Mouse (Mus musculus) layer of hippocampus, adult 9-10 months (tissue): Measurements from ENCODE around the gene Mctp1.

Experiments
- DNase-seq: peaks from one replicate; pipeline ENCODE4 v3.0.0; 2022; ENCODE audit warnings: low spot score

Mctp1 gene

DNA sequence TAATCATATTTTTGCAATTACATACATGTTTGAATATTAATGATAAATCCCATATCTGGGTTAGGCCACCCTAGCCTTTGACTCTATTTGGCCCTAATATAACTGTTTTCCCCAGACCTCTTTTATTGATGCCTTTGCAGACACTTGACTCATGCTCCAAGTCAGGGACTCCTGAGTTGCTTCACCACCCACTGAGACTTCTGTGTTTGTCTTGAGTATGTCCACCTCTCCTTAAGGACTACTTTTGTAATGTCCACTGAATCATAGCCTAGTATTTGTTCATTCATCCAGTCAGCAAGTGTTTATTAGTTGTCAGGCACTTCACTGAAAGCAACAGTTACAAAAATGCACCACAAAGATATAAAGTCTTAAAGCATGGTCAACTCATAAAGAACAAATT, 235.8 kb downstream of the Mctp1 start:
- DNase-seq, result no peak

GRCm38 (mm10) chr13:76620525-76620924, 236.2 kb downstream of the Mctp1 start:
- DNase-seq, result no peak

DNA sequence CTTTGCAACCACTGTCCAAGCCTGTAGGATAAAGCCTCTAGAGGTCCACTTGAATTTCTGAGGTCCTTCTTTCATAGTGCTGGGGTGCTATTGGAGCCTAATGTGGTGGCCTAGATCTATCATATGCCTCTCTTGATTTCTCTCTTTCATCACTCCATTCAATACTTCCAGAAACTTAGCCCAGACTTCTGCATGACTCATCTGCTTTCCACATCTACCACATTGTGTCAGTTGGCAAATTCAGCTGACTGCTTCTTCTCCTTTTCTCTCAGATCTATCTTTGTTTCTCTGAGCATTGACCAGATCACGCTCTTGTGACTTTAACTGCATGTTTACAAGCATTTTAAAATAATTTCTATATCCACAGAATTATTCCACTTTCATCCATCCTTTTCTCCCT, 249.4 kb downstream of the Mctp1 start:
- DNase-seq, result no peak

- DNase-seq, result no peak
These were observed 253.9 kb downstream of the Mctp1 start for GRCm38 (mm10) chr13:76638282-76638681.

DNA sequence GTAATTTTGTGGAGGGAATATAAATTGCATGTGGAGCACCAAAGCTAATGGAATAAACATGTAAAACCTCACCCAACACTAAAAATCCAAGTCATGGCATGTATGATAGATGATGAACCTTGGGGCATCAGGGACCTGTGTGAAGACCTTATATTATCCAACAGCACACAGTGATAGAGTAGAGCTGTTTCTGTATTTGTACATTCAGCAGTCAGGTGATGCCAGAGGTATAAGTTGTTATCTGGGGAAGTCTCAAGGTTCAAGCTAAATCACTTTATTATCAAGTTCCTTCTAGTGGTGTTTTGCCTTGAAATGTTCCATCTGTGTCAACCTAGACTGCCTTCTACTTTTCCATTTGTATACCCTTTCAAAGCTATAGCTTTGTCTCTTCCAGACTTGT, 275.2 kb downstream of the Mctp1 start:
- DNase-seq, result no peak

DNA sequence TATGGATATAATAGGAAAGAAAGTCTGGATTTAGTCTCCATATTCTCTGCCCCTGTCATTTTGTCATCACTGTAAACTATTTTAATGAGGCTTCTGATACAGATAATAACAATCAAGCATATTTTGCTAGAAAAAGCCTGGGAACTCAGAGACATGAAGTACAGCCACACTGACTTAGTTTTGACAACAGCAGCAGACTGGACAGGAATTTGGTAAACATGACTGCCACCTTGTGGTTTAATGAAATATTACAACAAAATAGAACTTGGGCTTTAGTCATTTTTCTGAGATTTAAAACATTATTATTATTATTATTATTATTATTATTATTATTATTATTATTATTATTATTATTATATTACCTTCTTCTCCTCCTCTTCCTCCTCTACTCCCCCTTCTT, 297.0 kb downstream of the Mctp1 start:
- peak; percentile 36 for DNase-seq

DNA sequence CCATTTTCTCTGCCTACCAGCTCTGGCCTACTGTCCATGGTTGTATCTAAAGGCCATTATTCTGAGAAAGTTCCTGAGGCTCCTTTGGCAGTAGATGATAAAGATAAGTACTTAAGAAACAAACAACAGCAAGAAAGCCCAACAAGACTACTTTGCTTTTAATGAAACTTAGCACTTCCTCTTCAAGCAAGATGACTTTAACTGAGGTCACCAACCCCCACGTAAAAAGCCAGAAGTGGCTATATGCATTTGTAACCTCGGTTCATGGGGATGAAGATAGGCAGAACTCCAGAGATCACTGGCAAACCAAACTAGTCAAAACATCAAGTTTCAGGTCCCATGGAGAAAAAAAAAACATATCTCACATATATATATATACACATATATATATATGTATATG, 305.0 kb downstream of the Mctp1 start:
- DNase-seq, result no peak

DNA sequence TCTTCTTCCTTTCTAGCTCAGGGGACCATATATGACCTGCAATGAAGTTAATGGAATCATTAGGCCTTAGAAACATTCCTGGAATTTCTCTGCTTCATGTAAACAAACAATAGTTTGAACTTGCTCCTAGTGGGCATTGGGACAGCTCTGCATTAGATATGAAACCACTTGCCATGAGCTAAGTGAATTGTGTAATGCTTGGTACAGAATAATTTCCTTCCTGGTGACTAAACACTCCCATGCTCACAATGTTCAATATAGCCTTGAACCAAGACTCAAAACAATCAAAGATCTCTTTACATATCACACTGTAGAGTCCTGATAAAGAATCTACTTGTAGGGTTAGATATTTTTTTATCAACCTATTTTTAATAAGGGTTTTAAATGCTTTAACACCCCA, 305.8 kb downstream of the Mctp1 start:
- no peak for DNase-seq

DNA sequence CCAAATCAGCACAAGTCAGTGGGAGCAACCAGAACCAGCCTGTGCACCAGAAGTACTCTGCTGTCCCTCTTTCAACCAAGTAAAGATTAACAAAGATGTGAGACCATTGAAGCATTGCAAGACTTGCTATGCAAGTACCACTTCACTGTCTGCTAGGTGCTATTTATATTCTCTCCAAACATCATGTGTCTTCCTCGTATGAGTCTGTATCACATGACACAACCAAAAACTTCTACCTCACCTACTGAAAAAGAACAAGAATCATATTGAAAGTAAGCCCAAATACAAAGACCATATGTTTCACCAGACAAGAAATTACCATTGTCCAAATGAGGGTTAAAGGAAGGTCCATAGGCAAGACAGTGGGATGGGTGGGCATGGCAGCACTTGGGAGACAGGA, 306.4 kb downstream of the Mctp1 start:
- no peak for DNase-seq

- DNase-seq, result no peak
These were observed 349.7 kb downstream of the Mctp1 start for GRCm38 (mm10) chr13:76734013-76734412.

GRCm38 (mm10) chr13:76750663-76751429, 366.5 kb downstream of the Mctp1 start:
- no peak for DNase-seq

DNA sequence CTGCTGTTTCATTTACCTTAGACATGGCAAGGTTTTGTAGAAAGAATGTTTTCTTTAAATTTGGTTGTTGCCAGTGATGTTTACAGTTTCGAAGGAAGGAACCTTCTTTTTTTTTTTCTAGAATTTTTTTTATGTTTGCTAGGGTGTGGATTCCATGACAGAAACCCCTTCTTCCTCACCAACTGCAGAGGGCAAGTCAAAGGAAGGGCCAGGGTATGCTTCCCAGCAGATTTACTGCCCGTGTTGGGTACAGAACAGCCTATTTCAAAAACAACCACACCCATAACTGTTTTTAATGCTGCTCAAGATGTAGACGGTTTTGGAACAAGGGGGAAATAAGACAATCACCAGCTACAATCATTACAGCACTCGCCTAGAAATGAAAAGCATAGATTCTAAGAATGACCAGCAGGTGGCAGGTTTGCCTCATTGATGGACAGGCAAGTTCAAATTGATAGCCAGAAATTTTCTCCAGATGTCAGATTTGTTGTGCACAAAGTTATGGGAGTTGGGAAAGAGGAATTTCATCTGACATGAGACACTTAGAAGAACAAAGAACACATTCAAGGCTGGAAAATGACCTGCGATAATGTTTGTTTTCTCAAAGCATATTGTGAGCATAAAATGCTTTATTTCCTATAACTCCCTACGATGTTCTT, 375.6 kb downstream of the Mctp1 start:
- peak; percentile 47 for DNase-seq

GRCm38 (mm10) chr13:76799662-76800061, 415.3 kb downstream of the Mctp1 start:
- DNase-seq, result no peak

- no peak for DNase-seq
These were observed 416.8 kb downstream of the Mctp1 start for GRCm38 (mm10) chr13:76801126-76801632.

DNA sequence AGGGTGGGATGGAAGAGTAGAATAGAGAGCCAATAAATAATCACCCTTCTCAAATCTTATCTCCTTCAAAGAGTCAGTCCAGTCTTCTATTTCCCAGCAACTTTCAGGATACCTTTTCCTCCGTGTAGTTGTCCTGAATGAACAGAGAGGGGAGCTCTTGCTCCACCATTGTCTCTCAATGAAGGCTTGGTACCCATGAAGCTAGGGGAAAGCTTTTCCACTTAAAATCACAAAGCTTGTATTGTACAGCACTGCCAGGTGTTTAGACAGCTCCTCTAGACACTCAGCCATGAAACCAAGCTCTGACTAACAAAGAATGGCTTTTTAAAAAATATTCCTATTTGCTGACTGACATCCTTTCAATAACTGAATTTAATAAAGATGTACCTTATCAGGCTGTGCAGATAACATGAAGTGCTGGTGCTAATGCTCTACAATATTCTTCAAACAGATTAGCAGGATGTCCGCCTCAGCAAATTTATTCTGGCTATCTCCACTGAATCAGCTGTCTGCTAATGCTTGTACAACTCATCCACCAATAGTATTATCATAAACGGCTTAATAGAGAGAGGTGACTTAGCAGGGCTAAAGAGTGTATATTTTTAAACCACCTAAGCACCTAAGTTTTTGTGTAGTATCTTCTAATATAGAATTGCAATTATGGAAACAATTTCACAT, 417.9 kb downstream of the Mctp1 start:
- DNase-seq, result peak; percentile 29

- DNase-seq, result no peak
These were observed 418.6 kb downstream of the Mctp1 start for GRCm38 (mm10) chr13:76802926-76803325.

DNA sequence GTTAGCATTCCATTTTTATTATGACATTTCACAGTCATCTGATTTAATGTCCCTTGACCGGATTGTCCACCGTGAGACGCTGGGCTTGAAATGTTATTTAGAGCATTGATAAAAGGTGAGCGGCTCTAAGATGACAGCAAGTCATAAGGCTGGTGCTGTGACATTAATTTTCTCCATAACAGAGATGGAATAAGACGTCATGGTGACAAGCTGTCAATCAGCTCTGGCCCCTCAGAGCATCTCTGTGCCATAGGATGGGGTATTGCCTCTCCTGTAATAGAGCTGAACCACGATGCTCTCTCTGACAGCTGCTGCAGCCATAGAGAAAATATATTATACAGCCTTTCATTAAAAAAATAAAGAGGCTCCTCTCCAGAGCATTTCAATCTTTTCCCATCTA, 419.5 kb downstream of the Mctp1 start:
- DNase-seq, result no peak

DNA sequence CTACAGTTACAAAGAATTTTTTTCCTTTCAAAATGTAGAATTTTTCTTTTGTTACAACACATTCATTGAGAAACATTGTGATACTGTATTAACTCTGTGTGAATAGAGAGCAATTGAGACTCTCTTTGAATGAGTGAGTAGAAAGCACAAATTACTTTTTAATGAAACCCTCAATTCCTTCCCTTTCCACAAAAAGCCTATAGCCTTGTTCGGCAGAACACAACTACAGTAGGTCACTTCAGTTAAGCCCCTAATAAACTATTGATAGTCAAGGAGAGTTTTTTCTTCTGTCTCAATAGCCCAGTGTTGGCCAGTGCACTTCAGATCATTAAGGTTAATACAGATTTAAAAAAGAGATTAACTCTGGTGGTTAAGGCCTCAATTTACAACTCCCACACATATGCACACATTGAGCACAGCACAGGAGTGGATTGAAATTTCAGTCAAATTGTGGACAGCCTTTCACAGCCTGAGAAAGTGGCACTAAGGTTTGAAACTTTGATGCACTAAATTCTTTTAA, 424.6 kb downstream of the Mctp1 start:
- DNase-seq, result no peak

- DNase-seq, result no peak
These were observed 425.5 kb downstream of the Mctp1 start for GRCm38 (mm10) chr13:76809802-76810201.

GRCm38 (mm10) chr13:76810496-76810939, 426.2 kb downstream of the Mctp1 start:
- DNase-seq, result no peak

DNA sequence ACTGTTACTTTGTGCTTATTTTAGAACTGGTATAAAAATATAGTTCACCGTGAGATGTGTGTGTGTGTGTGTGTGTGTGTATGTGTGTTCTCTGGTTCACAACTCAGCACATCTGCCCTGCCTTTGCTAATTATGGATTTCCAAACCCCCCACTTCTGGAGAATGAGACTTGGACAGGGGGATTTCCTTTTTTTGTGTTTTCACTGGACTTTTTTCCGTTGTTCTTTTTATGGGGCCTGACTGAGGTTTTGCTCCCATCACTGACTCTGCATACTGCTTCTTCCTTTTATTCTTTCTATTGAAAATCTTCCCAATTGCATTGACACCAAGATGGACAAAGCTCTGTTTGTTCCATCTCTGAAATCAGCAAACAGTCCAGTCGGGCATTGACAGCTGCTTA, 438.7 kb downstream of the Mctp1 start:
- no peak for DNase-seq

DNA sequence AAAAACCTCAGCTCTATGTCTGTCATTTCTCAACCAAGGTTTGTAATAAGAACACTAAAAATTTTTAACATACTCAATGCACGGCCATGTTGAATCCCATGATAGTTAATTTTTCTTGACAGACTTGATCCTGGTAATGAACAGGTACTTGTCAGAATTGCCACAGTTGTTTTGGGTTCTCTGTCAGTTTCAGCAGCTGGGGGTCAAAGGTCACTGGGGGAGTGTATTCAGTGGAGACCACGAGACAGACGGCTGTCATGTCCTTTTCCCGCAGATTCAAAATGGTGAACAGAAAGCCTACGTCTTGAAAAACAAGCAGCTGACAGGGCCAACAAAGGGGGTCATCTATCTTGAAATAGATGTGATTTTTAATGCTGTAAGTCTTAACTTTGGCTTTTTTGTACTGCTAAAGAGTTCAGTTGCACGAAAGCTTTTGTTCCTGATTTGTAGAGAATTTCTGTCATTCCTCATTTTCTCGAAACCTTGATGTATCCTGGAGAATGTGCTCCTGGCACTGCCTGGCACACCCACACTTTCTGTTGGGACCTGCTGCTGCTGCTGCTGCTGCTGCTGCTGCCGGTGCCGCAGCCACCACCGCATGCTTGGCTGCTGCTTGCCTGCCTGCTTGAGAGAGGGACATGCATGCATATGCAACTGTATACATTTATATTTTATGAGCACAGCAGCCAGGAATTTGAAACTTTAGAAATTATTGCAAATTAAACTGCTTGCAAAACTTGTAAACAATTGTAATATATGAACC, 440.8 kb downstream of the Mctp1 start:
- no peak for DNase-seq
